Mouse (Mus musculus): ENCODE results near the gene 1110004F10Rik.
A peak's percentile ranks its signal among the peaks of the same experiment; 100 is the strongest.

1110004F10Rik gene

DNA sequence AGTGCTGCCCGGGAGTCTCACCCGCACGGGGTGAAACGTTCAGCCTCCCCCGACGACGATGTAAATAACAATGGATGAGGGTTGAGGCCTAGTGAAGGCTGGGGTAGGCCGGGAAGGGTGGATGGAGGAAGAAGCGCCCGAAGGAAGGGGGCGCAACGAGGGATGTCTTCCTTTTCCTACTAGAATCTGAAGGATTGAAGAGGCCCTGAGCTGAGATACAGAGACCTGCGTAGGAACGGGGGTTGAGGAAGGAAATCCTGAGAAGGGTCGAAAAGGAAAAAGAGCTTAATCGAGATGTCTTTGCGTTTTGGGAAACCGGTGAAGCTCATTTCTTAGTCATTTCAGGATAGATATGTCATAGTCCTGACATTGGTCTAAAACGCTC is 54.3 kb downstream of the 1110004F10Rik start:
- DNase-seq (ENCODE audit: low read depth, low spot score): no peak

DNA sequence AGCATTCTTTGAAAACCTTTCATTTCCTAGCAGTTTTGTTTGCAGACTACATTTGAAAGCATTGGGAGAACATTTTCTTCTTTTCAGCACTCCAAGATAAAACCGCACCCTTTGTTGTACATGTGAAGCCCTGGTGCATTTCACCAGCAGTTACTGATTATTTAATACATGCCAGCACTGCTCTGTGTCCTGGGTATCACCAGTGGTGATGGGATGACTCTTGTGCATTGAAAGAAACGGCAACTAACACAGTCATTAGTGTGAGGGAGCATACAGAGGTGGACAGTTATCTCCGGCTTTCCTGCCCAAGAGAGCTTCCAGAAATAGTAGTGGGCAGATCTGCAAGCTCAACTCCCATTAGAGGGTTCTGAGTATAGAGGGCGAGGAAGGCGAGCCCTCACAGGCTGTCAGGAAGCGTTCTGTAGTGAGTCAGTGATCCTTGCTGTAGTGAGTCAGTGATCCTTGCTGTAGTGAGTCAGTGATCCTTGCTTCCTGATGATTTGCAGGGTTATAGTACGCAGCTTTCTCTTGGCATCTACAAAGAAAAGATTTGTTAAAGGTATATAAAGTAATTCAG is 60.8 kb downstream of the 1110004F10Rik start:
- DNase-seq (ENCODE audit: low read depth, low spot score): no peak

DNA sequence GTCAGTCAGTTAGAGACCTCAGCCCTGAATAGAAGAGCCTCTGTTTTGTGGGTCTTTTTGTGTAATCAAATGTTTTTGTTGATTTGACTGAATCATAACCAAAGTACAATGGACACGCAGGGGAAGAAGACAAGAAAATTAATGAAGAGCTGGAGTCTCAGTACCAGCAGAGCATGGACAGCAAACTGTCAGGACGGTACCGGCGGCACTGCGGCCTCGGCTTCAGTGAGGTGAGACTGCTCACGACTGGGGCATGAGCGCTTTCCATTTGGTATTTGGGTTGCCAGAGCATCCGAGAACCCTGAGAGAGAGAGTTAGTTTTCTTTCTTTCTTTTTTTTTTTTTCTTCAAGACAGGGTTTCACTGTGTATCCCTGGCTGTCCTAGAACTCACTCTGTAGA is 63.9 kb downstream of the 1110004F10Rik start:
- no peak for DNase-seq (ENCODE audit: low read depth, low spot score)

DNA sequence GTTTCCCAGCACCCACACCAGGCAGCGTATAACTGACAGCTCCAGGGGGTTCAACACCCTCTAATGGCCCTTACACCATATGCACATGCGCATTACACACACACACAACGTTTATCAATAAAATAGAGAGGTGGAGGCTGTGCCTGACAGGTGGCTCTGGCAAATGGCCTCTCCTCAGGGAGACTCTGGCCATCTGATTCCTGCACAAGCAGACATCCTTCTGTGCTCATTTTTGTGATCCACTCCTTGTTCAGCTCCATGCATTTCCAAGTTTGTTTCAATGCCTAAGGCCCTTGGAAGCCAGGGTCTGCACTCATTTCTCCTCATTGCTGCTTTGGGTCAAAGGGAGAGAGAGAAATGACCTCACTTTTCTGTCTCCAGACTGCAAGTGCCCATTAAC is 71.5 kb downstream of the 1110004F10Rik start:
- DNase-seq (ENCODE audit: low read depth, low spot score): no peak

DNA sequence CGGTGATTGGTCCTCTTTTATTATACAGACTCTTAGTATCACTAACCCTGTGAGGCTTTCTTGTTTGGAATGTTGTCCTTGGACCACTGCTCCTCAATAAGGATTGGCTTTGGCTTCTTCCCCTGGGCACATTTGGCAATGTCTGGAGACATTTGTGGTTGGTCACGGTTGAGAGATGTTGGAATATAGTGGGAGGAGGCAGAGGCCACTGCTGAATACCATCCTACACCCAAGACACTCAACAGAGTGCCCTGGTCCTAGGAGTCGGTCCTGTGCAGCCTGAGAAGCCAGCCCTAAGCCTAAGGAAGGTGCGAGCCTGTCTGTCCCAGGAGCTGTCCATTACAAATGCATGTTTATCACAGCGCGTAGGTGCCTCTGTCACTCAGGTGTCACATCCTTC is 72.3 kb downstream of the 1110004F10Rik start:
- no peak for DNase-seq (ENCODE audit: low read depth, low spot score)

DNA sequence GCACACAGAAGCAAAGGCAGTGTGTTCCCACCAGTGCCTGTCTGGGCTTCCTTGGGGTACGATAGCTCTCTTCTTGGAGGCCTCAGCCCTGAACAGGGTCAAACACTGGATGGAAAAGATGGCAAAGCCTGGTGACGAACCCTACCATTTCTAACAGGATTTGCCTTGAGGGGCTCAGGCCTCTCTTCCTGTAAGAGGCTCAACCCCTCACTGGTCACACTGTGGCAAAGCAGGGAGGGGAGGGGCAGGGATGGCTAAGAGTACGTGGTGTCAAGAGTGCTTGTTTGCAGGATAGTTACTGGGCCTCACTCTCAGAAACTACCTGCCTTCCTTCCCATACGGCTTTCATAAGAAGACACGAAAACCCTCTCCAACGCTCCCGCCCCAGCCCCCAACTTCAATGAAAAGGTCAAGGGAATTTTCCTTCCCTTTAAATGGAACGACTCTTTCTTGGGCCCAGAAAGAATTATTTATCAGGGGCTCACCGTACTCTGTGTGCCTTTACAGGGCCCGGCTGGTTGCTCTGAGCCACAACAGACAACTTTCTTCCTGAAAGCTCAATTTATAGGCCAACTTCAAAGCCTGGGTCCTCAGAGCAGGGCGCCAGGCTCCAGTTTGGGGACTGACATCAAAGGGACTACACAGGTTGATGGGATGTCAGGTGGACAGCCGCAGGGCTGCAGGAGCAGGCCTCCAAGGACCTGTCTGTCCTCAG is 76.2 kb downstream of the 1110004F10Rik start:
- DNase-seq (ENCODE audit: low read depth, low spot score): no peak

DNA sequence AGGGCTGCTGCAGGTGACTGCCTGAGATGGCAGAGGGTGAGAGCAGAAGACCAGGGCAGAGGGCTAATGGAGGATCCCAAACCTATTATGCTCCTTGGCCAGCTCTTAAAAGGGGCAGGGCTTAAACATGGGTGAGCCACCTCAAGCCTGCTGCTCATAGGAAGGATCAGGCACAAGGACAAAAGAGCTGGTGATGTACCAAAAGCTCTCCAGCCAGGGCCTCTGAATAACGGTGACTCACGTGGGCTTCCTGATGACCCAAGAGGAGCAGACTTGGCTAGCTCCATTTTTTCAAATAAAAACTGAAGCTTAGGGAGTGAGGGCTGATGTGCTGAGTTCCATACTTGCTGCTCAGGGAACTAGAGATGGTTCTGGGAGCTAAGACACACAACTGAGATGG is 76.8 kb downstream of the 1110004F10Rik start:
- no peak for DNase-seq (ENCODE audit: low read depth, low spot score)

DNA sequence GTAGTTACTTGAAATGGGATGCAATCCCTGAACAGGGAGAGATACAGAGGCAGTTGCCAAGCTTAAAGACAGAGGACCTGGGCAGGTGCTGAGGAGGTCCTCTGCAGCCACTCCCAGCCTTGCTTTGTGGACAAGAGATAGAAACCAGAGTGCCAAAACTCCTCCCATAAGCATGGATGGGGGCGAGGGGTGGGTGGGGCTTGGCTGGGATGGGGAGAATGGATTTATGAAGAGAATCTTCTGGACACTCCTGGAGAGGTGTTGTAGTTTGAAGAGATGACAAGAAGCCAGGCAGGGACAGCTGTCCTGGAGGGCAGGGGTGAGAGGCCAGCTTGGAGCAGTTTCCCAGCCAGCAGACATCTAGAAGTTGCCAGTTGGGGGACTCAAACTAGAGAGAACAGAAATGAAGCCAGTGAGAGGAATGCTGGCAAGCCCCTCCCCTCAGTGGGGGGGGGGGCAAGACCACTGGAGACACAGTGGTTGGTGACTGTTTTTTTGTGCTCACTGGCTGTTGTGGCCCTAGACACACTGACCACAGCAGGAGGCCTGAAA is 80.2 kb downstream of the 1110004F10Rik start:
- DNase-seq (ENCODE audit: low read depth, low spot score): no peak

DNA sequence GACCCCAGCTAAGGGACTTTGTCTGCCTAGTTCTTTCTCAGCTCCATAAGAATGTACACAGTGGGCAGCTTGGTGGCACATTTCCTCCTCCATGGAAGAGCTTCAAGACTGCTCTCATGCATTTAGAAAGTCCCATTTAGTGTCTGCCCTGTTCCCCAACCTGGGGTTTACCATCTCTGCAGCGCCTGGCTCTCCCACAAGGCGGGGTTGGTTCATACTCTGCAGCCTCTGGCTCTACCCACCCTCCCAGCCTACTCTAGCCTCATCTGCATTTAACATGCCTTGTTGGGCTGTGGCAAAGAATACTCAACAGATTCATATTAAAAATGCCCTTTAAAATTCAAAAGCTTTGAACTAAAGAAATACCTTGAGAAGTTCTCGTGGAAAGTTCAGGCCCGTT is 81.5 kb downstream of the 1110004F10Rik start:
- DNase-seq (ENCODE audit: low read depth, low spot score): no peak

DNA sequence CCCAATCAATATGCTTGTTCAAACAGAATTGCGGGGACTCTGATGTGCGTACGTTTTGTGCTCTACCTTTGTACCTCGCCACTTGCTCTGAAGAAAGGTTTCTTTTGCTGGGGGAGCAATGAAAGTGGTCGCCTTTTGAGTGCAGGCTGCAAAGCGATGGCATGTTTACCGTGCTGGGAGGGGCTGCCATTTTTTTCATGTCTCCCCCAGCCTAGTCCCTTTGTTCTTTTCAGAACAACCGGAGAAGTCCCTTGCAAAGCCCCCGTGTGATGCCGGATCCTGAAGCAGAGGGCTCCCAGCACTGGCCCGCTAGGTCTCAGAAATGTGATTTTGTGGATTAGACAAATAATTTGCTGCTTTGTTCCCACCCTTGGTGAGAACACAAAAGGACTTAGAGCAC is 82.0 kb downstream of the 1110004F10Rik start:
- DNase-seq (ENCODE audit: low read depth, low spot score): no peak

DNA sequence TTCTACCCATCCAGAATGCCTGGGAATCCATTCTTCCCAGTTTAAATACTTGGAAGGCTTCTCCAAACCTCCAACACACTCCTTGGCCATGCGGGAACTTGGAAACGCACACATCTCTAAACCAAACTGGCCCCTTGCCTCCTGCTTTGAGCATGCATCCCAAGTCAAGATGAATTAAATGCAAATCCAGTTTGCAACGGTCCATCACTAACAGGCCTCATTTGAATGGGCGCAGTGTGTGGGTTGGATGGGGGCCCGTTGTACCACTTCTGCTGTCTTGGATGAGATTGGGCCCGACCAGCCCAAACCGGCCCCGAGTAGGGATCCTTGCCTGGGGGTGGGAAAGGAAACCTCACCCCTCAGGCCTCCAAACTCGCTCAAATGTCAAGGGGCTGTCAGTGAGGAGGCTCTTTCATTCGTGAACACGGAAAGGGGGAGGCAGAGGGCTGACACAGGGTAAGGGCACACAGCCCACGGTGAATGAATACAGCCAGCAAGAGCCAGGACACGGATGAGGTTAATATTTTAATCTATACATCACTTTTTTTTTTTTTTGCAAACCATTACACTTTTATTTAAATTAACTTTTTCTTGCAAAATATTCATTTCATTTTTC is 83.9 kb downstream of the 1110004F10Rik start:
- no peak for DNase-seq (ENCODE audit: low read depth, low spot score)

DNA sequence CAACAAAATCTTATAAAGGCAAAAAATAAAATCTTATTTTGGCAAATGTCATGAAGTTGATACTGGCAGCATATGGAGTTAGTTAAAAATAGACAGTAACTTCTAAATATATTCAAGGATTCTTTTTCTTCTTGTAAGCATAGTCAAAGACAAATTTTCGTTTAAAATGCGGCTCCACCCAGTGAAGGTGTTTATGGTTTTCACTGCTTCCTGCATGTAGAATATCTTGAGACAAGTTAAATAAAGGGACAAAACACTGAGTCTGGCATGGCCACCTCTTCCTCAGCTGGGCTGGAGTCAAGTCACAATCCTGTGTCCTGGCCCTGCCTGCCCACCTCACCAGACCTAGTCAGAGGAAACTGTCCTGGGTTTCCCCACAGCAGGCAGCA is 84.4 kb downstream of the 1110004F10Rik start:
- no peak for DNase-seq (ENCODE audit: low read depth, low spot score)

DNA sequence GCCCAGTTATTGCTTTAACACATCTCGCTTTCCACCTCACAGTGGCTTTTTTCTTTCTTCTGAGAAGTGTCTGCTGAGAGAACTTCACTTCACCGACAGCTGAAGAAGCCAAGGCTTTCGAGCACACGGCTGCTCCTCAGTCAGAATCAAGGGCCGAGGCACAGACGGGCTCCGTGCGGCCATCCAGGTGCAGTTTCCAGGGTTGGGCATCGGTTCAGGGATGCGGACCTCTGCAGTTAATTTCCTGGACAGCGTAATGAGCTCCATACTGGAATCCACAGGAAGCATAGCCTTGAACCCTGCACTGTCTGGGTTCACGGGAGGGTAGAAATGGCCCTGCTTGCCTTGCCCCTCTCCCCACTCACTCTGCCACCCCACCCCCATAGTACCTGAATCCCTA is 84.9 kb downstream of the 1110004F10Rik start:
- DNase-seq (ENCODE audit: low read depth, low spot score): no peak

DNA sequence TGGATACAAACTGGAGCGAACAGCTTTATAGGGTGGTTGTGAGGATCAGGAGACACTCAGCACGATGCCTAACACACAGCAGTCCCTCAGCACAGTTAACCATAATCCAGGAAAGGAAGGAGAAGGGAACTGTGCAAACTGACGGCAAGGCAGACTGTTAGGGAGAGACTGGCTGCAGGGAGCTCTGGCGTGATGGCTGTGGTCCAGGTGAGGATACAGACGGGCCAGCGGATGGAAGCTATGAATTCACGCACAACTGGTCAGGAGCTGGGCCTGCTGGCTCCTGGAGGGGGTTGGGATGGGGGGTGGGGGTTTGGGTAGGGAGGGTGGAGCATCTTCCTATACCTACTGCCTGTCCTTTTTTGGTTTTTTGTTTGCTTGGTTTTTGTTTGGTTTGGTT is 86.5 kb downstream of the 1110004F10Rik start:
- no peak for DNase-seq (ENCODE audit: low read depth, low spot score)

DNA sequence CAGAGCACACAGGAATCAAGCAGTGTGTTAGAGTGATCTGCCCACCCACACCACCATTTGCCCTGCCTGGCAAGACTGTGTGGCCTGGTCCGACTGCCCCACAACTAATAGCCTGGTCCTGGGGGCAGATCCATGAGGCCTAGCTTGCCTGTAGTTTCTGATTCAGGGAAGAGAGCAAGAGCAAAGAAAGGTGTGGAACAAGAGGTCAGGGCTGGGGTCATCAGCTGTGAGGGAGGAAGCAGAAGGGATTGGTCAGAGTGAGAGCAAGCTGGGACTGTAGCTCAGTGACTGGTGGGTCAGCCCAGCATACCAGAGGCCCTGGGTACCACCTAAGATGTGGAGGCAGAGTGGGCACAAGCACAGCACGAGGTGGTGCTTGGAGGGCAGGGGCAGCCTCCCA is 87.9 kb downstream of the 1110004F10Rik start:
- no peak for DNase-seq (ENCODE audit: low read depth, low spot score)

DNA sequence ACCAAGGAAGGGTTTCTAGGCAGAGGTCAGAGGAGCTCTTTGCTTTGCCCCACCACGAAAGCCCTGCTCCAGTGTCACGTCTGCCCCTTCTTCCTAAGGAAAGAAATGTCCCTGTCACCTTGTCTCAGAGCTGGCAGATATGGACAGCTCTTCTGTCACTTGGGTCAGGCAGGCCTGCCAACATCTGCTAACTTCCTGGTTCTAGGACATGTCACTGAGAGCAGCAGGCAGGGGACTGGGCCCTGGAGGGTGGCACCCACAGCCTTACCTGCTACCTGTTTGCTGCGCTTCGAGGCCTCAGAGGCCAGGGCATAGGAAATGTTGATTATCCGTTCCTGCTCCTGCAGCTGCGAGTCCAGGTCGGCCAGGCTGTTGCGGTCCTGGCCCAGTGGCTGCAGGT is 89.1 kb downstream of the 1110004F10Rik start:
- no peak for DNase-seq (ENCODE audit: low read depth, low spot score)

DNA sequence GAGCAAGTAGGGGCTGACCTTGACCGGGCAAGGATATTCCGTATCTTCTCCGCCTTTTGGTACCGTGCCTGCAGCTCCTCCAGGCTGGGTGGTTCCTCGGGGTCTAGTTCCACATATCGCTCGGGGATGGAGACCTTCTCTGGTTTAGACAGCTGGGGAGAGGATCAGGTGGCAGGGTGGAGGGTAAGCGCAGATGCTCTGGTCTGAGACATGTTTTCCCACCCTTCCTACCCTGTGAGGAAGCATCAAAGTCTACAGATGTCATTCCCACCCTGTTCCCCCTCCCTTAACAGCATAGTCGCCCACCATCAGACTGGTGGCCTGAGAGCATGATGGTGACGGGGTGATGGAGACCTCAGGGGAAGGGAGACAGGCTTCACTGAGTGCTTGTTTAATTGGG is 90.2 kb downstream of the 1110004F10Rik start:
- no peak for DNase-seq (ENCODE audit: low read depth, low spot score)

DNA sequence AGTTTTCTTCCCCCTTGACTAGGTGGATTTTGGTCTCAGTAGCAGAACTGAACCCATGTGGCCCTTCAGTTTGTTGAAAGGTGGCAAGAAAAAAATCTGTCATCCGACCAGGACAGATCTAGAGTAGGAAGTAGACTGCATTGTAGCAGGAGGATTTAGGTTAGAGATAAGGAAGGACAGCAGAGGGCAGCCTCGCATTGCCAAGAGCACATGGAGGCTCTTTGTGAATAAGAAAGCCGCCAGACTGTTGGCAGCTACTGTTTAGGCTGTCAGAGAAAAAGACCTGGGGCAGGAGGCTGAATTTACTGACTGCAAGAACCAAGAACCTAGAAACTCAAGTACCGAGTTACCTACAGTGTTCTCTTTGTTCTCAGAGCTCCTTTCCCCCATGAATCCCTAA is 92.2 kb downstream of the 1110004F10Rik start:
- peak; percentile 54 for DNase-seq (ENCODE audit: low read depth, low spot score)

DNA sequence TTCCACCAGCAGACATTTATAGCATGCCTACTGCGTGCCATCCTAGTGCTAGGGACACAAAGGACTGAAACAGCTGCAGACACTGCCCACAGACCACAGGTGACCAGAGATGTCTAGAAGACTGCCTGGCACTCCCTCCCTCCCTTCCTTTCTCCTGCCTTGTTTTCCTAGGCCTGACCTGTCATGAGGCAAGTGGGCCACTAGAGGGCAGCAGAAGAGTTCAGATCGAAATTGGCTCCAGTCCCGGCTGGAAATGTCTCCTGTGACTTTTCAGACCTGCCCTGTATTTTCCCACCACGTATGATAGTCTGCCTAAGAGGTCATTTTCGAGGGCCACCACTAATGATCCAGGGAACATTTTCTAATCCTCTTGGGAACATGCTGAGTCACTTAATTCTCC is 92.9 kb downstream of the 1110004F10Rik start:
- peak; percentile 69 for DNase-seq (ENCODE audit: low read depth, low spot score)

DNA sequence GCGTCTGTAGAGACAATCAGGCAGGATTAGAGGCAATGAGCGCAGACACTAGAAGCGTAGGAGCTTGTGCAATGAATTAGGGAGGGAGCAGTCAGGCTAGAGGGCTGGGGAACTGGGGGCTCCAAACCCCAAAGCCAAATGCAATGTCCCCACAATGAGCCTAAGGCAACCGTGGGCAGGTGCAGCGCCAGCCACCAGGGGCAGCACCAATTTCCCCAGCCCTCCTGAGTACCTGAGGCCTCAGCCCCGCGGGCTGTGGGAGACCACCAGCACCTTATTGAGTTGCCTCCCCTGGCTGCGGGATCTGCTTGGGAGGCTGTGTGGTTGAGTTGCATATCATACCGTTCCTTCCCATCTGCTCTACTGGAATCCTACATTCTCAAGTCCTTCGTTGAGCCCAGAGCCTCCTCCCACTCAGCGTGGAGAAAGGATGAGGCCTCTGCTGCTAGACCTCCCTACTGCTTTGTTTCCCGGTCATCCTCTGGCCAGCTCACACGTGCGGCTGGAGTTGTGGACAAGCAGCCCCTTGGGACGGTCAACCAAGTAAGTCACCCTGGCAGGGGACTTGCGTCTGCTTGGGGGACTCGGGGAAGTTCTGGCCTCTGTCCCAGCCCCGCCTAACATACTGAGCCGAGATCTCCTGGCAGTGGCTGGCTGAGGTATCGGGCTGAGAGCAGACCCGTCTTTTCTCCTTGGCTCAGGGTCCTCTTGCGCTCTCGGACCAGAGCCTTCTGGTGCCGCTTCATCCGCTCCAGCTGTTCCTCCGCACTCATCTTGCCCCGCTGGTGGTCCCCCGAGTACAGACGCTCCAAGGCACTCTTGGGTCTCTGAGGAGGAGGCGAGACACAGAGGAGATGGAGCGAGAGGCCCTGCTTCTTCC is 95.5 kb downstream of the 1110004F10Rik start:
- no peak for DNase-seq (ENCODE audit: low read depth, low spot score)

DNA sequence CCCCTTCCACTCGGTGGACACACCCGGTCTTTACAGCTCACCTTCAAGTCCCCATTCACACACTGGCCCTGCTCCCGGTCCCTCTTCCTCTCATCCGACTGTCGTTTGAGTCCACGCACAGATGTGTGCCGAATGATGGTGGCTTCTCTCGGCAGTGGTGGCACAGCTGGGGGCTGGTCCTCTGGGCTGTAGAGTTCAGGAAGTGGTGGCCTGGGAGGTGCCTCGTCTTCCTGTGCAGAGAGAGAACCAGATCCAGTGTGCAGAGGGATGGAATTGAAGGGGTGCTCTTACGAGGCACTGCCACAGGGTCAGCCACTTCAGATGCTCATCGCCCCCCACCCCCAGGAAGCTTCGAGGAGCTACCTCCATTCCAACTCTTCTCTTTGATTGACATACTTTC is 98.0 kb downstream of the 1110004F10Rik start:
- no peak for DNase-seq (ENCODE audit: low read depth, low spot score)

DNA sequence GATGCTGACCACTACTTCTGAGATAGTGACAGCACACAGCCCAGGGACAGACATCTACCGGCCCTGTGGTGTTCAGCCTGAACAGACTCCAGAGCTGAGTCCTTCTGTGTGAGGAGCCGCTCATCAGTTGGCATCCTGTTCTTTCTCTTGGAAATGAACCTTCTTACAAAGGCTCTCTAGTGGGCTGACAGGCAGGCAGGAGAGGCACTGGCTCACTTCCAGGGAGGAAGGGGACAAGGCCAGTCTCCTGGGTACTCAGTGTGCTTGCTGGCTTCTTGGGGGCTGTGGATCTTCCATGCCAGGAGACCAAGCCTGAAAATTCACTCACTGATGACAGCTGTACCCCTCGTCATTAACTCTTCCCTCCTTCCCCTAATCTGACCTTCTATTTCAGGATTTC is 98.5 kb downstream of the 1110004F10Rik start:
- no peak for DNase-seq (ENCODE audit: low read depth, low spot score)

Data from ES-CJ7 (cell line).